Mouse (Mus musculus): ENCODE measurements around the gene Atg9b. TPM values are rescaled to one million over a fixed set of nuclear protein-coding genes. Genes with fewer than 3 reads are reported as not detected.

The Atg9b gene
- polyA plus RNA-seq, 1 experiment from 2014 or later = 0.58 TPM

DNA sequence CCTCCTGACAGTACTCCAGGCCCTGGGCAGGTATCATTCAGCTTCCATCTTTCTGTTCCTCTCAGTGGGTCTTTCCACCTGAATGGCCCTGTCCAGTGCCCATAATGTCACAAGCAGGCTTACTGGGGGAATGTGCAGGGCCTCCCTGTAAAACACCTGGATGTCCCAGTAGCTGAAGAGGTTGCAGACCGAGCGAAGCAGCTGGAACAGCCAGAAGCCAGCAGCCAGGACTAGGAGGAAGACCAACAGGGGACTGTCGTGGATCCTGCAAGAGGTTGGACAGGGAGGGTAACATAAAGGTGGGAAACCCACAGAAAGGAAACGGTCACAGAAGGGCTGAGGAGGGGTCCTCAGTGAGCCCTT is 2.3 kb downstream of the Atg9b start:
- H3K36me3 ChIP-seq (replicated peaks) = no peaks in the 10 kb centered on the region
- no peak overlapping the region for H3K27ac ChIP-seq (replicated peaks)
- H3K4me1 ChIP-seq (replicated peaks) = peaks cover 45% of the 10 kb centered on the region
- H3K9ac ChIP-seq = no peak overlapping the region
- no peak for ATAC-seq (ENCODE audit: insufficient read depth)
- H3K4me3 ChIP-seq (replicated peaks) = no peak overlapping the region
- H3K4me2 ChIP-seq = no peak overlapping the region
- H3K9me3 ChIP-seq (replicated peaks) = no peaks in the 10 kb centered on the region
- H3K27me3 ChIP-seq = peaks cover 47% of the 10 kb centered on the region
- WGBS (ENCODE audit: insufficient replicate concordance) = 64% methylated on average over 4 of the region's 4 CpGs

DNA sequence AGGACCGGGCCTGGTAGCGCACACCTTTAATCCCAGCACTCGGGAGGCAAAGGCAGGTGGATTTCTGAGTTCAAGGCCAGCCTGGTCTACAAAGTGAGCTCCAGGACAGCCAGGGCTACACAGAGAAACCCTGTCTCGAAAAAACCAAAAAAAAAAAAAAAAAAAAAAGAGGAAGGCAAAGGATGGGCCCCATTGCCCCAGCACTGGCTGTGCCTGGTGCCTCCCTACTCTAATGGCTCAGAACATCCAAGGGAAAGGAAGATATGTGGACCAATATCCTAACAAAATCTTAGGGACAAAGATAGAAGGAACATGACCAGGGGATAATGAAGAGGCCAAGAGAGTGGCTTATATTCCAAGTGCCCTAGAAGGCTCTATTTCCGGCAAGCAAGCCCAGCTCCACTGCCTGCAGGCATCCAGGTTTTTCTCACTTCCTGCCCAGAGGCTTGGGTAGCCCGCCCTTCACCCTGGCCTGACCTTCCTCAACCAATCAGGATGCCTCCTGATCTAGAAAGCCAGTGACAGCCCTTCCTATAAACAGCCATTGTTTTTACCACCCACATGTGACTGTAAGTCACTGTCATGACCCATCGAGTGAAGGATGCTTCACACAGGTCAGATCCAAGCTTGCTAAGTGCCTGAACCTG is 2.8 kb downstream of the Atg9b start:
- no peak overlapping the region; the same call in 1 of the 2 replicates for H3K4me2 ChIP-seq
- WGBS (ENCODE audit: insufficient replicate concordance) = 43% methylated on average over 7 of the region's 7 CpGs
- peaks cover 49% of the 10 kb centered on the region for H3K4me1 ChIP-seq (replicated peaks)
- H3K27me3 ChIP-seq = peaks cover 50% of the 10 kb centered on the region
- no peak for ATAC-seq (ENCODE audit: insufficient read depth)
- H3K9ac ChIP-seq = no peak overlapping the region
- no peaks in the 10 kb centered on the region for H3K9me3 ChIP-seq (replicated peaks)
- H3K4me3 ChIP-seq (replicated peaks) = no peak overlapping the region
- no peak overlapping the region for H3K27ac ChIP-seq (replicated peaks)
- H3K36me3 ChIP-seq (replicated peaks) = no peaks in the 10 kb centered on the region

DNA sequence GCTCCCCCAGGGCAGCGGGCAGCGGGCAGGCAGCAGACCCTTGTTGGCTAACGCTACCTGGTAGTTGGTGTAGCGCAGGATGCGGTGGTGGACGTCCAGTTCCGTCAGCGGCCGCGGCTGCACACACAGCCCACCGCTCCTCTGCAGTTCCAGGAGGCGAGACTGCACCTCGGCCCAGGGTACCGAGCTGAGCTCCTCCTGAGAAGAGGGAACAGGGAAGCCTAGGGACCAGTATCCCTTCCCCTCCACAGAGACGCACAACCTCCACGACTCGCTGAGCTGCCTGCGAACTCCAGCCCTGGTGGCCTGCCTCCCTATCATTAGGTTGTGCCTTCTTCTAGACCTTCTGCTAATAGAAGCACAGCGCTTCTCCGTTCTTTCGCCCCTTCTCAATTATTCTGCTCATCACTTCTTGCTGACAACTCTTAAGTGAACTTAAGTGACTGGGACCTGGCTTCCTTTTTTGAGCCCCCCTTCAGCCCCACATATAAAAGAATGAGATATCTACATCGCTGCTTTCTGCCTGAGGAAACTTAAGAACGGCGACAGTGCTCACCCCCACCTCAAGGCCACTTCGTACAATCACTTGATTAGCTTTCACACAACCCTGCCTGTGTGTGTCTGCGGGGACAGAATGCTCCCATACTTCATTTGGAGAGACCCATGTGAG is 3.6 kb downstream of the Atg9b start:
- Histone ChIP-seq H3K4me3 (replicated peaks) (peak overlapping the region; percentile 46), H3K27ac (replicated peaks) (no peak overlapping the region), H3K36me3 (replicated peaks) (no peaks in the 10 kb centered on the region), H3K4me1 (replicated peaks) (peaks cover 49% of the 10 kb centered on the region), H3K27me3 (peaks cover 50% of the 10 kb centered on the region), H3K9me3 (replicated peaks) (no peaks in the 10 kb centered on the region), H3K4me2 (peak overlapping the region; percentile 73), H3K9ac (peak overlapping the region; percentile 32; the same call in 1 of the 2 replicates)
- 22% methylated on average over 26 of the region's 26 CpGs for WGBS (ENCODE audit: insufficient replicate concordance)
- ATAC-seq (ENCODE audit: insufficient read depth) = no peak

DNA sequence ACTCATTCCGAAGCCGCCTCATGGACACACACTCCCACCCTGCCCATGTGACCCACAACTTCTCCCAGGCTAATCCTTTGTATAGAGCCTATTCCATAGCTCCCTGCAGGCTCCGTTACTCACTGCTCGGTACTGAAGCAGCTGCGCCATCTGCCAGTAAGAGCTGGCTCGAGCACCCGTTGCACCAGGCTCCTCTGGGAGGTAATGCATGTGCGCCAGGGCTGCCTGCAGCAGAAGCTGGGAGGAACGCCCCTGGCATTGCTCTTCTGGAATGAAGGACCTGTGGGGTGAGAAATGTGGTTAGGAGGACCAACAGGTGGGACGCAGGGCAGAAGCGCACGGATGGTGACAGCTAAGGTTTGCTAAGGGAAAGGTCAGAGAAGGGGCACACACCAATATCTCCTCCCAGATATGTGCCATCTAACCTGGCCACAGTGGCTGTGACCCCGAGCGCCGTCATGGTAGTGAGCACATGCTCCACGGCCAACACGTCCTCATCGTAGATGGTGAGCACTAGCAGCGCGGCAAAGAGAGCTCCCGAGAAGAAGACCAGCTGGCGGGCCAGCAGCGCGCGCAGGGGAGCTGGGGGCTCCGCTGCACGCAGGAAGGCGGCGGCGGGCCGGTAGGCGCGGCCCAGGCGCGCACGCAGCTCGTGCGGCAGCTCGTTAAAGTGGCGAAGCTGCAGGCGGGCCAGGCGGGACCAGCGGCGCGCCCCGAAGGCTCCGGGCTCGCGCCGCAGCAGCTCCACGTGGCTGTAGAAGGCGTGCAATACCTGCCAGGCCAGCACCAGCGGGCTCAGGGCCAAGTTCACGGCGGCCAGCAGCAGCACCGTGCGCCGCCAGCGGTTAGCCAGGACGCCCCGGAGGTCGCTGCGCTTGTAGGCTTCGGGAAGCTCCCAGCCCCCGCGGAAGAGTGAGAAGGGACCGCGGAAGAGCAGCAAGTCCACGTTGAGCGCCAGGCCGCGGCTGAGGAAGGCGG is 4.4 kb downstream of the Atg9b start:
- Histone ChIP-seq H3K36me3 (replicated peaks) (no peaks in the 10 kb centered on the region), H3K4me1 (replicated peaks) (peaks cover 49% of the 10 kb centered on the region), H3K4me3 (replicated peaks) (peak overlapping the region; percentile 46), H3K9me3 (replicated peaks) (no peaks in the 10 kb centered on the region), H3K4me2 (peak overlapping the region; percentile 73), H3K9ac (peak overlapping the region; percentile 32; the same call in 1 of the 2 replicates), H3K27ac (replicated peaks) (no peak overlapping the region), H3K27me3 (peaks cover 50% of the 10 kb centered on the region)
- ATAC-seq (ENCODE audit: insufficient read depth) = 0 out of 2 replicates have a peak, but pooled peaks have one; percentile 3
- WGBS (ENCODE audit: insufficient replicate concordance) = 1% methylated on average over 73 of the region's 73 CpGs

DNA sequence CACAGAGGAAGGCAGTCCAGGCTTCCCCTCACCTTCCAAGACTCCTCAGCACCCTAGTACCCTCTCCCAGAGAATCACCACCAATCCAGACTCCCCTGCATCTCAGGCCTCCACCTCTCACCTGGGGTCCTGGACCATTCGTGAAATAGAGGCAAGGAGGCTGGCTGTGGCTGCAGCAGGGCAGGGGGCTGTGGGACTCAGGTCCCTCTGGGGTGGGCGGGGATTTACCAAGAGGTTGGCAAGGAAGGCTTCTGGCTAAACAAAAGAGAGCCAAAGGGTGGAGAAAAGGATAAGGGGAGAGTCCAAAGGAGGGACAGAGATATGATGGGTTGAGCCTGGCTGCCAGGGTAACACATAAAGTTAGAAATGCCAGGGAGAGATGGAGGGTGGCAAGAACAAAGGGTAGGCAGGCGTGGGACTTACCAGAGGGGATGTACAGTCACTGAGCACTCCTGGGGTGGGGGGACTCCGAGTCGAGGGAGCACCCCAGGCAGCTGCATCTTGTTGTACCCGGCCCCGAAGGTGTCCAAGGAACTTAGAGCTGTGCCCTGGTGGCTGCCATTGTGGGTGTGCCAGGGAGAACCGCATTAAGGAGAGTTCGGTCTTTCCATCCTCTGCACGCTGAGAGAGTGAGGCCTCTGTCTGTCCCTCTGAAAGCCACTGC is 5.9 kb downstream of the Atg9b start:
- peaks cover 50% of the 10 kb centered on the region for H3K4me1 ChIP-seq (replicated peaks)
- no peaks in the 10 kb centered on the region for H3K9me3 ChIP-seq (replicated peaks)
- H3K4me3 ChIP-seq (replicated peaks) = no peak overlapping the region
- H3K27me3 ChIP-seq = peaks cover 50% of the 10 kb centered on the region
- H3K9ac ChIP-seq = no peak overlapping the region
- H3K36me3 ChIP-seq (replicated peaks) = no peaks in the 10 kb centered on the region
- ATAC-seq (ENCODE audit: insufficient read depth) = no peak
- no peak overlapping the region for H3K4me2 ChIP-seq
- WGBS (ENCODE audit: insufficient replicate concordance) = 65% methylated on average over 10 of the region's 10 CpGs
- H3K27ac ChIP-seq (replicated peaks) = no peak overlapping the region

DNA sequence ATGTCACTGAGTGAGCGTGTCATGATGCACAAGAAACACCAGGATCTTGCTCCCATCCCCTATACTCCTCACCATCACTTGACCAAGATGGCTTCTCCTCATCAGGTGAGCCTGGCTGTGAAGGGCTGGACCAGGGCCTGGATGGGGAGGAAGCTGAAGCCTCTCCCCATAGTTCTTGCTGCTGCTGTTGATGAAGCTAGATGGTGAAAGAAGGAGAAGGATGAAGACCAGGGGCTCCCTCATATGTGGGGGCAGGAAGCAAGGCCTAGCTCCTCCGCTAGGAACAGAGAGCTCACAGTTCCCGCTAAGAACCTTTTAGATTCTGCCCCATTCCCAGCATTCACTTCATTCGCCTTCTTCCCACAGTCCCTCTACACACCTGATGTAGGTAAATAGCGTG is 6.6 kb downstream of the Atg9b start:
- no peak overlapping the region for H3K27ac ChIP-seq (replicated peaks)

DNA sequence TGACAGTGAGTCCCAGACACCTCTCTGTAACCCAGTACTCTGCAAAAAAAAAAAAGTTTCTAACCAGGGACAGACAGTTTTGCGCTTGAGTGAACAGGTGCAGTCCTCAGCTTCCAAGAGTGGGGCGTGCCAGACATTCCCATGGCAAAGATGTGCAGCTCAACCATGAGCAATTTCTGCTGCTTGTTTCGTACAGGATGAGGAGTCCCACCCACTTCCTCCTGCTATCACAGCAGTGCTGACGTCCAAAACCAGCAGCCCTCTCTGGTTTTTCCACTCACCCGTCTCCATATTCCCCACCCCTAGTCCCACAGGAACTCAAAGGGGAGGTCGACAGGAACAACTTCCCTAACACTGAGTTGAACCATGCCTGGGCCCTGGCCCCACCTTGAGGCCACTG is 7.5 kb downstream of the Atg9b start:
- Histone ChIP-seq H3K27me3 (peaks cover 50% of the 10 kb centered on the region), H3K4me3 (replicated peaks) (no peak overlapping the region), H3K36me3 (replicated peaks) (no peaks in the 10 kb centered on the region), H3K4me1 (replicated peaks) (peaks cover 43% of the 10 kb centered on the region), H3K9ac (no peak overlapping the region), H3K27ac (replicated peaks) (no peak overlapping the region), H3K4me2 (no peak overlapping the region), H3K9me3 (replicated peaks) (no peaks in the 10 kb centered on the region)
- WGBS (ENCODE audit: insufficient replicate concordance) = 31% methylated on average over 6 of the region's 6 CpGs
- ATAC-seq (ENCODE audit: insufficient read depth) = no peak

More for the DNA sequence above, 6.6 kb downstream of the Atg9b start:
- no peak overlapping the region for H3K9ac ChIP-seq
- no peak for ATAC-seq (ENCODE audit: insufficient read depth)
- WGBS (ENCODE audit: insufficient replicate concordance) = 65% methylated on average over 5 of the region's 5 CpGs
- H3K4me3 ChIP-seq (replicated peaks) = no peak overlapping the region
- H3K4me1 ChIP-seq (replicated peaks) = peaks cover 50% of the 10 kb centered on the region
- H3K36me3 ChIP-seq (replicated peaks) = no peaks in the 10 kb centered on the region
- H3K4me2 ChIP-seq = no peak overlapping the region
- H3K9me3 ChIP-seq (replicated peaks) = no peaks in the 10 kb centered on the region
- H3K27me3 ChIP-seq = peaks cover 50% of the 10 kb centered on the region

DNA sequence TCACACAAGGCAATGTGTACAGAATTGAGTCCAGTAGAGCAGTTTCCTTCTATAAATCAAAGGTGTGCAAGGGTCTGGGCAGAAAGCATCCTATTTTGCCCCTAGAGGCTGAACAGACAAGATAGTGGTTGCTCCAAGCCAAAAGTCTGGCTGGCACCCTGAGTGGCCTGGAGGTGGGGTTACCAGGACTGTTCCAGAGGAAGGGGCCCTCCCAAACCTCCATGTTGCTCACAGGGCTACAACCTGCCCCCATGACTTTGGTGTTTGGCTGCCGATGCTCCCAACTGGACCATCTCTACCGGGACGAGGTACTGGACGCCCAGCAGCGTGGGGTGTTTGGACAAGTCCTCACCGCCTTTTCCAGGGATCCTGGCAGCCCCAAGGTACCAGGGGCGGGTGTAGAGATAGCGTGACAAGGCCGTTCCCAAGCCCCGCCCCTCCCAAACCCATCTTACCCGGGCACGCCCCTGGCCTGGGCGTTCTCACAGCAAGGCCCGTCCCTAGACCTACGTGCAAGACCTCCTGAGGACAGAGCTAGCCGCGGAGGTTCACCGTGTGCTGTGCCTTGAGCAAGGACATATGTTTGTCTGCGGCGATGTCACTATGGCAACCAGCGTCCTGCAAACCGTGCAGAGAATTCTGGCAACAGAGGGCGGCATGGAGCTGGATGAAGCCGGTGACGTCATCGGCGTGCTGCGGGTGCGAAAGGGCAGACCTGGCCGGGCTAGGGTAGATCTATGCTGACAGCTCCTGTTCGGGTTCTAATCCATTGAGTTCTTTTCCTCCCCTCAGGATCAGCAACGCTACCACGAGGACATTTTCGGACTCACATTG is 8.7 kb downstream of the Atg9b start:
- Histone ChIP-seq H3K4me1 (replicated peaks) (peaks cover 35% of the 10 kb centered on the region), H3K9ac (peak overlapping the region; percentile 47), H3K36me3 (replicated peaks) (no peaks in the 10 kb centered on the region), H3K27ac (replicated peaks) (0 out of 2 replicates have a peak overlapping the region, but pooled peaks have one; percentile 8), H3K4me2 (peak overlapping the region; percentile 89), H3K27me3 (peaks cover 42% of the 10 kb centered on the region), H3K9me3 (replicated peaks) (no peaks in the 10 kb centered on the region), H3K4me3 (replicated peaks) (peak overlapping the region; percentile 62)
- 3% methylated on average over 34 of the region's 34 CpGs for WGBS (ENCODE audit: insufficient replicate concordance)
- peak; percentile 89 for ATAC-seq (ENCODE audit: insufficient read depth)

DNA sequence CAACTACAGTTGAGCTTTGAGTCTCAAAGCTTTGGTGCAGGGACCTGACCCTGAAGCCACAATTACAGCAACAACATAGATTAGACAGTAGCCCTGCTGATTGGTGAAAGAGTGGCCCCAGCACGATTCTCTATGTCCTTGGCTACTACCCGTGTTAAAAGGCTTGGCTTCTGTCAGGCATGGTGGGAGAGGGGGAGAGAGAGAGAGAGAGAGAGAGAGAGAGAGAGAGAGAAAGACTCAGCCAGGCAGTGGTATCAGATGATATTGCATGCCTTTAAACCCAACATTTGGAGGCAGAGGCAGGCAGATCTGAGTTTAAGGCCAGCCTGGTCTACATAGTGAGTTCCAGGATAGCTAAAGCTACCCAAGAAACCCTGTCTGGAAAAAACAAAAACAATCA is 10.0 kb downstream of the Atg9b start:
- H3K36me3 ChIP-seq (replicated peaks) = no peaks in the 10 kb centered on the region
- no peak for ATAC-seq (ENCODE audit: insufficient read depth)
- peaks cover 24% of the 10 kb centered on the region for H3K4me1 ChIP-seq (replicated peaks)
- H3K9me3 ChIP-seq (replicated peaks) = no peaks in the 10 kb centered on the region
- WGBS (ENCODE audit: insufficient replicate concordance) = 48% methylated on average over 2 of the region's 2 CpGs
- no peak overlapping the region for H3K9ac ChIP-seq
- H3K27ac ChIP-seq (replicated peaks) = no peak overlapping the region
- H3K4me3 ChIP-seq (replicated peaks) = no peak overlapping the region
- H3K4me2 ChIP-seq = no peak overlapping the region
- peaks cover 38% of the 10 kb centered on the region for H3K27me3 ChIP-seq

DNA sequence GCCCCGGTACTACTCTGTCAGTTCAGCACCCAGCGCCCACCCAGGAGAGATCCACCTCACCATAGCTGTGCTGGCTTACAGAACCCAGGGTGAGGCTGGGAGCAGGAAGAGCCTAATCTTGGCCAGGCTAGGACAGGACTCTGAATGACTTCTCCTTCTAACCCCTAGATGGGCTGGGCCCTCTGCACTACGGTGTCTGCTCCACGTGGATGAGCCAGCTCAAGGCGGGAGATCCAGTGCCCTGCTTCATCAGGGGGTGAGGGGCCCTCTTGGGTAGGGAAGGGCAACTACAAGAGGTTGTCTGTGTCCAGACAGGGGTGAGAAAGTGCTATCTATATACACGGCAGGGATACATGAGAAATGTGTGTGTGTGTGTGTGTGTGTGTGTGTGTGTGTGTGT is 10.5 kb downstream of the Atg9b start:
- no peak overlapping the region for H3K9ac ChIP-seq
- H3K4me1 ChIP-seq (replicated peaks) = peaks cover 24% of the 10 kb centered on the region

More for the DNA sequence above, 10.5 kb downstream of the Atg9b start:
- Histone ChIP-seq H3K9me3 (replicated peaks) (no peaks in the 10 kb centered on the region), H3K4me2 (no peak overlapping the region), H3K27me3 (peaks cover 33% of the 10 kb centered on the region), H3K27ac (replicated peaks) (no peak overlapping the region), H3K4me3 (replicated peaks) (no peak overlapping the region), H3K36me3 (replicated peaks) (no peaks in the 10 kb centered on the region)
- no peak for ATAC-seq (ENCODE audit: insufficient read depth)
- 54% methylated on average over 6 of the region's 6 CpGs for WGBS (ENCODE audit: insufficient replicate concordance)

Measured in liver, embryonic 15.5 days (tissue).